Mouse (Mus musculus) B cell, adult 2 months (primary cell): ENCODE measurements at regions not wholly inside any gene's neighbourhood (a gene's known extent, or its start where the extent isn't known, plus 50 kb on each side); places are given as distances from the start of the nearest gene placed in this dataset.

ENCODE experiments used
- DNase-seq, 2 experiments: peaks; one replicate each; pipeline ENCODE4 v3.0.0; 2022

- DNase-seq, result no peak
Observed at GRCm38 (mm10) chr2:128309541-128310030, 183.7 kb downstream of the Bcl2l11 start.

DNA sequence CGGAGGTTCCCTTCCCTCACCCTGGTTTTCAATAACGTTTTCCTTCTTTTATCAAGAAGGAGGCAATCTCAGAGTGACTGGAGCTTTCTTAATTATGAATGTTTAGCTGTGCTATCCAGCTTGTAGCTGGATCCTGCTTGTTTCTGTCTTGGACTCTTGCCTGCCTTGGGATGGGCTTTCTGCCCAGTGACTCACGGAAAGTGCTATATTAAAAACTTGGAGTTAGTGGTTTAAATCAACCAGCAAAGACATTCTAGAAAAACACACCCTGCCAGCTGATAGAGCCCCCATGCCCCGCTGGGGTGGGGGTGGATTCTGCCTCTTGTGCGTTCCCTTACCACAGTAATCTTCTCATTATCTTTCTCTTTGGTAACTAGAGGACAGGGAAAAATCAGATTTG is 184.2 kb downstream of the Bcl2l11 start:
- no peak for DNase-seq

DNA sequence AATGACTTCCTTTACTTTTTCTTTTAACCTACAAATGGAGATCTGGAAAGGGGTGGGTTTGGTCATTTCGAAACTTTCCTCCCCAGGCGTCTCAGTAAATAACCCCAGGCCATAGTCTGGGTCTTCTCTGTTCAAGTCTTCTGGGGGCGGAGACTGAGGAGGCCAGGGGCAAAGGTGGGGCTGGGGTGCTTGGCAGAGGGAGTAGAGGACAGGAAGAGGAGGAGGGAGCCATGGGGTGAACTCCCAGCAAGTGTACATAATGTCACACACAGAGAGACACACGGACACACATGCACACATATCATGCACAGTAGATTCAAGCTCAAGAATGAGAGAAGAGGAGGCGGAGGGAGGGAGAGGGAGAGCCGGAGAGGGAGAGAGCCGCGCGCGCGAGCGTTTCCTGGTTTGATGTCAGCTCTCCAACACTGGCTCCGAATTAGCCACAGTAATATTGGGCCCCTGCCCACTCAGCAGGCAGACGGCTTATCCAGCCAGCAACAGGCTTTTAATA is 186.3 kb downstream of the Bcl2l11 start:
- no peak for DNase-seq

- no peak for DNase-seq
Observed at GRCm38 (mm10) chr2:128312659-128313581, 187.1 kb downstream of the Bcl2l11 start.

GRCm38 (mm10) chr2:128313582-128313918 is 187.7 kb downstream of the Bcl2l11 start:
- DNase-seq, result no peak

GRCm38 (mm10) chr2:128313948-128314347 is 188.1 kb downstream of the Bcl2l11 start:
- no peak for DNase-seq

GRCm38 (mm10) chr2:128316516-128316915 is 190.7 kb downstream of the Bcl2l11 start:
- DNase-seq, result no peak

GRCm38 (mm10) chr2:128318266-128318665 is 192.4 kb downstream of the Bcl2l11 start:
- no peak for DNase-seq

DNA sequence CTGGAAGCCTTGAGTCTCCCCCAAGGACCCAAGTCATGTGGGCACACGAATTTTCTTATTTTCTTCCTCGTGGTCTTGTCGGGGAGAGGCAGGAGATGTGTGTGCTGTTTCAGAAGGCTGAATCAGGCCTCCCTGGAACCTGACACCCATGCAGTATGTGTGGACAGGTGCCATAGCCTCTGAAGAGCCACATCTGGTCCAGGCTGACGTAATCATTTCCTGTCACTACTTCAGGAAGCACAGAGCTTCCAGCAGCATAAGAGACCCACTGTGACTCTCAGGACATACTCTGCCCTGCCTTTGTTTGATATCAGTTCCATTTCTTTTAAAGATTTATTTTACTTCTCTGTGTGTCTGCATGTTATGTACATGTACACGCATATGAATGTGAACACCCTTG is 193.1 kb downstream of the Bcl2l11 start:
- DNase-seq, result no peak

- DNase-seq, result no peak
Observed at GRCm38 (mm10) chr2:128321475-128321874, 195.6 kb downstream of the Bcl2l11 start.

- DNase-seq, result no peak
Observed at GRCm38 (mm10) chr2:128324256-128325096, 198.6 kb downstream of the Bcl2l11 start.

GRCm38 (mm10) chr2:128325097-128325421 is 199.2 kb downstream of the Bcl2l11 start:
- DNase-seq, result no peak

GRCm38 (mm10) chr2:128325456-128325855 is 199.6 kb downstream of the Bcl2l11 start:
- DNase-seq, result peak; percentile 44 to 64

GRCm38 (mm10) chr2:128330833-128331232 is 205.0 kb downstream of the Bcl2l11 start:
- no peak for DNase-seq

GRCm38 (mm10) chr2:128331275-128331674 is 205.4 kb downstream of the Bcl2l11 start:
- no peak for DNase-seq

DNA sequence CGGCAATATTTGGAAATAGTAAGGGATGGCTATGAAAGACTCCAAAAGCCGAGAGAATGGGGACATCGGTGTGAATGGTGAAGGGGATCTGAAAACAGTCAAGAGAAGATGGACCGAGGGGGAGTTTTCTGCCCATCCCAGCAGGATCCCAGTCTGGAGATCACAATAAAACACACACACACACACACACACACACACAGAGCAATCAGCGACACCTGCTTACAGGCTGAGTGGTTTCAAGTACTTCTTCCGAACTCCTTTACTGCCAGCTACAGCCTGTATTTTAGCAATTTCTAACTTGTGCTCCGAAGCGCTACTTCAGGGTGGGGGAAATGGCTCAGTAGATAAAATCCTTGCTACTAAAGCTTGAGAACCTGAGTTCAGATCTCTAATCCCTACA is 205.8 kb downstream of the Bcl2l11 start:
- no peak for DNase-seq

DNA sequence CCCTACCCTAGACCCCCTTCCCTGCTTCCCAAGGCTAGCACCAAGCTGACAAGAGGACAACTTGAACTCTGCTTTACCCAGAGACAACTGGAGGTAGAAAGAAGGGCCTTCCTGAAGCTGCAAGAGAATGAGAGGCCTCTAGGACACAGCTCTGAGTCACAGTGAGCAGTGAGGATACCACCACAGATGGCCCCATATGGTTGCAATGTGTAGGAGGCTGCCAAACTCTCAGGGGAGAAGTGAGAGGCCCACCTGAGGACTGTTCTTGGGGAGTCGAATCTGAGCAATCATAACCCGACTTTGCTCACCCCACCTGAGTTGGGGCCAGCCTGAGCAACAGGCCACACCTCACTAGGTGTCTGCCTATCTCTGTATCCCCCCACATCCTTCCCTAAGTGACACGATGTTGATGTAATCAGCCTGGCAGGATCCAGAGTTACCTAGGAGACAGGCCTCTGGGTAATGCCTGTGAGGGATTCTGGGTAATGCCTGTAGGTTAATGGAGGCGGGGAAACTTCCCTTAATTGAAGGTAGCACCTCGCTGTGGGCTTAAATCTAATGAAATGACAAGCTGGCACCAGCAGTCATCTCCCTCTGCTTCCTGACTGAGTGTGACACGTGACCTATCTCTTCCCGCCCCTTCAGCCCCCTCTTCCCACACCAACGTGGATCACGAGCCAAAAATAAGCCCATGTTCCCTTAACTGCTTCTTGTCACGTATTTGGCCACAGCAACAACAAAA is 207.7 kb downstream of the Bcl2l11 start:
- DNase-seq, result no peak

- DNase-seq, result no peak
Observed at GRCm38 (mm10) chr2:128334143-128334470, 208.3 kb downstream of the Bcl2l11 start.

DNA sequence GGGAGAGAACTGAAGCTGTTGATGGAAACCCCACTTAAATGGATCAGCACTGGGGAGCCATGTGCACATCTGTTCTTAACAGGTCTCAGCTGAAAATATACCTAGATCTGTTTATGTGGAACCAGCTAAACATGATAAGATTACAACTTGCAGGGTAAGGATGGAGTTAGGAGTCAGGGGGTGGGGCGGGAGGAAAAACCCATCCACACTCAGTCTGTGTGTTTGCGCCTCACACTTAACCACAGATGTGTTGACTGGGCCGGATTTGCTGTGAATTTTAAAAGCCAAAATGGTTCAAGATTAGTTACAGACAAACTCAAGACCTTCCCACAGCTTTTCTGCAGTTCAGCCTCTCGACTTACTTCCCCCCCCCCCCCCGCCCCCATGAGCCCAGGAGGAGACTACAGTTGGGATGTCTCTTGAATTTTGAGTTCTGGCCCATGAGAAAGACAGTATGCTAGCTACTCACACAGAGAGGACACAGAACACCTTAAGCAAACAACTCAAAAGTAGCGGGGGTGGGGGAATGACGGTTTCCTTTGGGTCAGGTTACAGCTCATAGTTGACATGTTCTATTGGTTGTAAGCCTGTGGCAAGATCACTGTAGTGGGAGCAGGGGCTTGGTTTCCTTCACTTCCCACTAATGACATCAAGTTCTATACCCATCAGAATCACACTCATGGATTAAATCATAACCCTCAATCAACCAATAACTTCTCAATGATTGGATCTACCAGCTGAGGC is 209.1 kb downstream of the Bcl2l11 start:
- no peak for DNase-seq

DNA sequence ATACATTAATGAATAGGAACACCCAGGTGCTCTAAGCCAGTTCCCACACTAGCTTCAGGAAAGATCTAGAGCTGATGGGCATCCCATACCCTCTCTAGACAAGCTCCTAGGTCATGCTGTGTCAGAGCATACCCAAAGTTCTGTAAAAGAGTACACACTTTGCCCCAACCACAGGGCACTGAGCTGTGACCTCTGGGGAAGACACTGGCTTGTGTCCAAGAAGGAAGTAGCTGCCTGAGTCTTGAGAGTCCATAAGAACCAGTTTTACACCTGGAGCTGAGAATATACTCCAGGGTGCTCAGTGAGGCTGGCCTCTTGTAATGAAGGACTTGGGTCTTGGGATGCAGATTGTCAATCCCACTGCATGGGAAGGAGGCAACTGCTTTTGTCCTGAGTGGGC is 211.4 kb downstream of the Bcl2l11 start:
- DNase-seq, result peak; percentile 40 to 52

GRCm38 (mm10) chr2:128337791-128338190 is 212.0 kb downstream of the Bcl2l11 start:
- no peak for DNase-seq

GRCm38 (mm10) chr2:128338474-128338873 is 212.6 kb downstream of the Bcl2l11 start:
- DNase-seq, result no peak
